Mouse (Mus musculus) liver, embryonic 14.5 days (tissue): ENCODE results near the gene Grk1. TPM values are rescaled to one million over a fixed set of nuclear protein-coding genes. Genes with fewer than 3 reads are reported as not detected.
A peak's percentile ranks its signal among the peaks of the same experiment; 100 is the strongest.

Source experiments
- ATAC-seq: fragments of 200-750 bp; cut with Nextera tagmentation; 2 replicates; pipeline ENCODE4 v1.8.0; 2017; ENCODE audit warnings: moderate number of reproducible peaks, mild to moderate bottlenecking, moderate library complexity; ENCODE audit not compliant: insufficient read depth
- DNase-seq, 3 experiments: peaks; one replicate each; pipeline ENCODE4 v3.0.0-alpha.2; 2012 to 2013; ENCODE audit warnings: low read depth in 3 of 3, low spot score in 3 of 3
- H3K27ac ChIP-seq: fragments of 300-500 bp; sonication (generic); 2 replicates; pipeline ENCODE4 v1.5.1; 2014; ENCODE audit warnings: moderate library complexity, mild to moderate bottlenecking, control low read depth, inconsistent platforms
- H3K27me3 ChIP-seq: fragments of 300-500 bp; sonication (generic); 2 replicates; pipeline ENCODE4 v1.6.1; 2014; ENCODE audit warnings: mild to moderate bottlenecking, low read length, moderate library complexity; ENCODE audit not compliant: control insufficient read depth, insufficient read depth
- H3K36me3 ChIP-seq: fragments of 300-500 bp; sonication (generic); replicated peaks from 2 replicates; pipeline ENCODE4 v1.6.1; 2014; ENCODE audit warnings: low read depth; ENCODE audit not compliant: control insufficient read depth, insufficient read depth
- H3K4me1 ChIP-seq, 2 experiments: fragments of 200-500 bp in 1 of 2; fragments of 300-500 bp in 1 of 2; sonication (generic) in 1 of 2; replicated peaks; 2 replicates each; pipeline ENCODE4 v1.6.1; 2012 to 2014; ENCODE audit warnings: antibody characterized with exemption in 1 of 2, inconsistent platforms in 1 of 2, low read length in 1 of 2; ENCODE audit not compliant: control insufficient read depth in 2 of 2, insufficient read depth in 2 of 2
- H3K4me2 ChIP-seq: fragments of 300-500 bp; sonication (generic); 2 replicates; pipeline ENCODE4 v1.6.1; 2014; ENCODE audit warnings: low read depth, mild to moderate bottlenecking, control low read depth, moderate library complexity
- H3K4me3 ChIP-seq, 2 experiments: fragments of 200-500 bp in 1 of 2; fragments of 300-500 bp in 1 of 2; sonication (generic) in 1 of 2; 2 replicates each; pipeline ENCODE4 v1.5.1; 2012 to 2014; ENCODE audit warnings: low read depth in 2 of 2, low read length in 2 of 2, mild to moderate bottlenecking in 2 of 2, control low read depth in 1 of 2, inconsistent platforms in 1 of 2, moderate library complexity in 1 of 2; ENCODE audit not compliant: insufficient read depth in 1 of 2
- H3K9ac ChIP-seq: fragments of 300-500 bp; sonication (generic); replicated peaks from 2 replicates; pipeline ENCODE4 v1.6.1; 2014; ENCODE audit warnings: mild to moderate bottlenecking, control low read depth, moderate library complexity
- H3K9me3 ChIP-seq: fragments of 300-500 bp; sonication (generic); 2 replicates; pipeline ENCODE4 v1.6.1; 2016; ENCODE audit warnings: low read length, mixed read lengths; ENCODE audit not compliant: control insufficient read depth
- CTCF ChIP-seq: IDR thresholded peaks from 2 replicates; pipeline ENCODE4 v1.5.1; 2016; ENCODE audit warnings: antibody characterized with exemption, low read depth, control low read depth
- EP300 ChIP-seq: IDR thresholded peaks from 2 replicates; pipeline ENCODE4 v1.6.1; 2016; ENCODE audit warnings: antibody characterized with exemption, low read depth
- WGBS: fragments of 180-500 bp; shearing (Covaris S2); extraction: QIAGEN DNeasy Blood & Tissue Kit; methylation state at CpG from one replicate; pipeline ENCODE4 v1.1.7; 2014; ENCODE audit not compliant: insufficient replicate concordance; 5-methylcytosine and 5-hydroxymethylcytosine counted together
- polyA plus RNA-seq, 2 experiments: library from polyadenylated mRNA; depleted of rRNA in 1 of 2; stranded (reverse) in 1 of 2; unstranded in 1 of 2; fragments of >200 nt; fragmentation: Nextera tagmentation in 1 of 2; extraction: Ambion mirVana in 1 of 2; gene quantifications; 2 replicates each; pipeline versions ENCODE4 v1.2.1 to v1.2.3; 2012 to 2014

Grk1 gene
- polyA plus RNA-seq (2012; rRNA removed) (0.01 and 0.02 TPM in 2 replicates), polyA plus RNA-seq (2014; fragmentation: Nextera tagmentation; extraction: Ambion mirVana) (0.04 TPM in 1 of 2 replicates, not detected in the other)

DNA sequence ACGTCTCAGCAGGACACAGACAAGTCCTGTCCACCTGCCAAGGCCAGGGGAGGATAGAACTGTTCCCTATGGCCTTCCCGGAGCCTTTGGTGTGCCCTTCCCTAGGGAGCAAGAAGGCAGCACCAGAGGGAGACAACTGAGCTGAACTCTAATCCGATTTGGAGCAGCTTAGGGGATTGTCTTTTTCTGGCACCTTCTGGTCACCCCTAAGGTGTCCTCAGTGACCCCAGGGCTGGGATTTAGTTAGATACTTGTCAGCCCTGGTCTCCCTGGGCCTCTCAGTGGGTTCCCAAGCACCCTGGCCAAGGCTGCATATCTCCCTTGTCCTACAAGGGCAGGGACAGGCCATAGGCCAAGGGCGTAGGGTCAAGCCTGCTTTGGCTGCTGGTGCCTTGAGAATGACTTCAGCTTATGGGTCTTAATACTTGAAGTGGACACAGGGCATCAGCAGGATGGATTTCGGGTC, at the start of gene Grk1:
TSS of gene Grk1 (plus strand) at position 416 of the 466 bp plus-strand sequence.
- no peak for TF ChIP-seq CTCF
- Histone ChIP-seq H3K4me1 (peaks cover 0 to 1% of the 10 kb centered on the region in 2 experiments; a peak in 1 of 4 replicates), H3K27me3 (no peaks in the 10 kb centered on the region), H3K4me2 (no peak within 1 kb of the TSS), H3K9ac (no peak within 1 kb of the TSS), H3K36me3 (no peaks in the 10 kb centered on the region), H3K4me3 (no peak within 1 kb of the TSS), H3K27ac (no peak within 1 kb of the TSS), H3K9me3 (no peaks in the 10 kb centered on the region)
- ATAC-seq (no peak), DNase-seq (no peak)
- 56% methylated on average over 5 of the region's 5 CpGs for WGBS

GRCm38 (mm10) chr8:13356221-13356620, 48.7 kb upstream of the Grk1 start:
- Histone ChIP-seq H3K36me3 (peaks cover 79% of the 10 kb centered on the region), H3K9ac (no peak overlapping the region), H3K4me1 (peaks cover 16 to 35% of the 10 kb centered on the region in 2 experiments), H3K9me3 (no peaks in the 10 kb centered on the region), H3K27ac (no peak overlapping the region), H3K27me3 (no peaks in the 10 kb centered on the region), H3K4me3 (no peak overlapping the region), H3K4me2 (no peak overlapping the region)
- TF ChIP-seq CTCF = no peak
- TF ChIP-seq EP300 = no peak
- 69% methylated on average over 6 of the region's 6 CpGs for WGBS
- DNase-seq (no peak), ATAC-seq (no peak)

DNA sequence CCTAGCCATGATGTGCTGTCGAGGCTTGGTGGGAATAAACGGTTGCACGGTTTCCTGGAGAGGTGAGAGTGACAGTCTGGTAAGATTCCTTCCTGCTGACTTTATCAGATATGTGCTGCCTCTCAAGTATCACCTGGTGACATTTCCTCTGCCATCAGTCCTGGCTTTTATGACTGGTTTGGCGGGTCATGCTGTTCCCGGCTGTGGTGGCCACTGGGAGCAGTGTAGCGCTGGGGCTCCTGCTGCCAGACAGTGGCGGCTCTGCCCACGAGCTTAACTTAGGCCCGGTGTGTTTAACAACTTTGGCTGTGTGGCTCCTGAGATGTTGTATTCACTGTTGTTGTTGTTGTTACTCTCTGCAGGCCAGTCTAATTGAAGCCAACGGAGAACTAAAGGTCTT, 48.2 kb upstream of the Grk1 start:
- no peaks in the 10 kb centered on the region for H3K9me3 ChIP-seq
- peaks cover 16 to 30% of the 10 kb centered on the region in 2 experiments for H3K4me1 ChIP-seq
- no peaks in the 10 kb centered on the region for H3K27me3 ChIP-seq
- H3K4me3 ChIP-seq = no peak overlapping the region
- ATAC-seq (no peak), DNase-seq (no peak)
- no peak overlapping the region for H3K4me2 ChIP-seq
- no peak overlapping the region for H3K27ac ChIP-seq
- peaks cover 81% of the 10 kb centered on the region for H3K36me3 ChIP-seq
- 52% methylated on average over 10 of the region's 10 CpGs for WGBS
- TF ChIP-seq CTCF = peak; percentile 29; the same call in 1 of the 2 replicates
- TF ChIP-seq EP300 = no peak
- H3K9ac ChIP-seq = no peak overlapping the region

DNA sequence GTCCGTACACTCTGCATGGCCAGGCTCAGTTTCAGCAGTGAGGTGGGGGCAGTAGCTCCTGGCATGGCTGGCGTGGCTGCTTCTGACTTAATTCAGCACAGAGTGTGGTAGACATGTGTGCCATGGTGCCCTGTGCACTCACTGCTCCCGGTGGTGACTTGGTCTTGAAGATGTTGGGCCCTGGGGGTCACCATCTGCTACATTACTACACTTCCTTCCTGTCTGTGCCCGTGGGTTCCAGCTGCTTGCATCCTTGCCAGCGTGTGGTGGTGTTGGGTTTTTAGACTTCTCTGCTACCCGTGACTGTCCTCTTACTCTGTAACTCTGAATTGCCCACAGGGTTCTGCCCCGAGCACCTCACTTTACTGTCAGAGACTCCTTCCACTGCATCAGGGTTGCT, 44.7 kb upstream of the Grk1 start:
- no peak for ATAC-seq
- H3K4me3 ChIP-seq = no peak overlapping the region

GRCm38 (mm10) chr8:13361865-13362264, 43.0 kb upstream of the Grk1 start:
- no peak overlapping the region for H3K9ac ChIP-seq
- no peak overlapping the region for H3K4me2 ChIP-seq
- DNase-seq (no peak), ATAC-seq (peak; percentile 17; the same call in 1 of the 2 replicates)
- H3K27me3 ChIP-seq = no peaks in the 10 kb centered on the region
- H3K36me3 ChIP-seq = peaks cover 91% of the 10 kb centered on the region
- WGBS = 94% methylated on average over 6 of the region's 6 CpGs
- H3K9me3 ChIP-seq = no peaks in the 10 kb centered on the region
- no peak for TF ChIP-seq EP300
- peak; percentile 78 for TF ChIP-seq CTCF
- H3K4me1 ChIP-seq = no peaks in the 10 kb centered on the region
- no peak overlapping the region for H3K4me3 ChIP-seq
- H3K27ac ChIP-seq = no peak overlapping the region

More for the DNA sequence above, 44.7 kb upstream of the Grk1 start:
- Histone ChIP-seq H3K27me3 (no peaks in the 10 kb centered on the region), H3K9me3 (no peaks in the 10 kb centered on the region), H3K27ac (no peak overlapping the region), H3K4me1 (no peaks in the 10 kb centered on the region), H3K4me2 (no peak overlapping the region), H3K36me3 (peaks cover 91% of the 10 kb centered on the region), H3K9ac (no peak overlapping the region)
- TF ChIP-seq EP300 = no peak
- no peak for TF ChIP-seq CTCF
- WGBS = 71% methylated on average over 7 of the region's 7 CpGs
- DNase-seq = no peak
